Mouse (Mus musculus): ENCODE measurements around the gene Taar7b.
A peak's percentile ranks its signal among the peaks of the same experiment; 100 is the strongest.

The Taar7b gene

DNA sequence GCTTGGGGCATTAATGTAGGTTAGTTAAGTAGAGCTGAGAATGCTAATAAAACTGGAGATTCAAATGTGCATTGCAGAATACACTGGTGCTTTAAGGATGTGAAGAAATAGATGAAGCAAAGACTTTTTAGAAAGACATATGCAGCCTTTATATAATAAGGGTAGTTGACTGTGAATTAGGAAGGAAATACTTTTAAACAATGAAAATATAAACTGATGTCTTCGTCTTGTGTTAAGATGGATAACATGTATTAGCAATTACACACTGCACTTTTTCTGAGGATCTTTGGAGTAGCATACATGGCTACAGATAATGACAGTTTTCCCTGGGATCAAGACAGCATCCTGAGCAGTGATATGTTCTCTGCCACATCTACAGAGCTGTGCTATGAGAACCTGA is at the start of gene Taar7b:
Gene Taar7b, plus strand, starts transcription at position 301 of the 400 bp plus-strand sequence.
- DNase-seq (ENCODE audit: low read depth, low spot score): no peak

DNA sequence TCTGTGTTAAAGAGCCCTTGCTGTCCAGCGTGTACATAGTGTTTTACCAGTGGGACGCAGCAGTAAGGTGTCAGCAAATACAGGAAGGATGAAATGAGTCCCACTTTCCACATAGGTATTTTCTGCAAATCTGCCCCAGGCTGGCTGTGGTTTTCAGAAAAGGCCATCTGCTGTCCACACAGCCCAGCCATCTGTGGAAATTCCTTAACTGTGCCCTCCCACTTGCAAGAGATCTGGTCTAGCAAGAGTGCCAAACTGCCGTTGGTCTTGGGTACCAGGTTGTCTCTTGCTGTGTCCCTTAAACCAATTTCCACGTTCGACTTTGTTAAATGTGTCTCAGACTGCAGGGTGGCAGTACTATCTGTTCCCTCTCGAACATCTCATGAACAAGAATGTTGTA is 48.0 kb upstream of the Taar7b start:
- DNase-seq (ENCODE audit: low read depth, low spot score): no peak

DNA sequence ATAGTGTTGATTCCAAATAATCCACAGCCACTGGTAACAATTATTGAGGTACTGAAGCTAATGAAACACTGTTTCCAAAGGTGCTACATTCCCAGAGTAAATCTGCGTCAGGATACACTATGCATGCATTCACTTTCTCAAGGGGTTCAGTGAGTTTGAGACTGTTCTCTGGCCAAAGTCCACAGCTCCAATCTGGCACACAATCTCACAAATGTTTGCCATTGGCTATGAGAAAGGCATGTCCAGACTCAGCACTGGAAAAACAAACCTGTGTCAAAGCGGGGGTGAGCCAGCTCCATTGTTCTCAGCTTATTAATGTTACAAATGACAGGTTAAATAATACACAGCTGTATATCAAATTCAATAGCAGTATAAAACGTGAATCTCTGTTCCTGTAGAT is 40.7 kb upstream of the Taar7b start:
- DNase-seq (ENCODE audit: low read depth, low spot score): no peak

DNA sequence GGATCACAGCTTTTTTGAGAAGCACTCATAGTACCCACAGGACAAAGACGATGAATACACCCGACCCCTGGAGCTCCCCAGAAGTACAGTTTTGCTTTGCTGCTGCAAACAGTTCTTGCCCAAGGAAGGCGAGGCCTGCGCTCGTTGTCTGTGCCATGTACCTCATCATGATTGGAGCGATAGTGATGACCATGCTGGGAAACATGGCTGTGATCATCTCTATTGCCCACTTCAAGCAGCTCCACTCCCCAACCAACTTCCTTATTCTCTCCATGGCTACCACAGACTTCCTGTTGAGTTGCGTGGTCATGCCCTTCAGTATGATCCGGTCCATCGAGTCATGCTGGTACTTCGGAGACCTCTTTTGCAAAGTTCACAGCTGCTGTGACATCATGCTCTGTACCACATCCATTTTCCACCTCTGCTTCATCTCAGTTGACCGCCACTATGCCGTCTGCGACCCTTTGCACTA is 39.3 kb upstream of the Taar7b start, which contains the start of gene Taar4:
Gene Taar4, plus strand, starts transcription at position 51 of the 472 bp plus-strand sequence.
- no peak for DNase-seq (ENCODE audit: low read depth, low spot score)

DNA sequence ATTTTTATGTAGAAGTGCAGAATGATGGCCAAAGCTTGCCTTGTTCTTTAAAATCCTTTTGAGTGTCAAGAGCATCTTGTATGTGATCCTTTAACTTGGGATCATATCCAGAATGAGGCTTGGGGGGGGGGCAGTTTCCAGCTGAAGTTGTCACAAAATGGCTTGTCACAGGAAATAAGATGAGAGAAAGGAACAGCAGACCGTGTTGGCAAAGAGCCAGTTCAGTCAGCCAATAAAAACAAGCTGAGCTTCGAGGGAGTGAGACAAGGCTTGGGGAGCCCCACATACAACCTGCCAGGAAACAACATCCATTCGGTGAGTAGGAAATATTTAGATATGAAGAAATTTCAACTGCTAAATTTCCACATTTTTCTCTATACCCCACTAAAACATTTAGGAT is 36.3 kb upstream of the Taar7b start:
- no peak for DNase-seq (ENCODE audit: low read depth, low spot score)

DNA sequence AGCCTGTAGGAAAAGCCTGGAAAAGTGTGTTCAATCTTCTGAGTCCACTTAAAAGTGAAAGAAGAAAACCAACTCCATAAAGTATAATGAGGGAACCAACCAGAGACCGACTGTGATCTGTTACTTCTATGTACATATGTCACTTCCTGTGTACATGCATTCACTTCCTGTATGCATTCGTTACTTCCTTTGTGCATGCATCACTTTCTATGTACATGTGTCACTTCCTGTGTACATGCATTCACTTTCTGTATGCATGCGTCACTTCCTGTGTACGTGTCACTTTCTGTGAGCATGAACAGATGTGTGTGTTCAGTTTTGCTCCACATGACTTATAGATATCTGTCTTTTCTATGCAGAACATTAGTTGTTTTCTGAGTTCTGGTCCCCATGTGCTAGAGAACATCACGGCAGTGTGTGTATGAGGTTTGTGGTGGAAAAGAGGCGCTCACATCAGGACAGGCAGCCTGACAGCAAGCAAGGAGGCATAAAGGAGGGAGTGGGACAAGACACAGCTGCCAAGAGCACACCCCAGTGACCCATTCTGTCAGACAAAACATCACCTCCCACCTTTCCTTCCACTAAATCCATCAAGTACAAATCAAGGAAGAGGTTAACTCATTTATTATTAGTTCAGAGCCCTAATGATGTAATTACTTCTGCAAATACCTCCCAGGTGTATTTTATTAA is 34.7 kb upstream of the Taar7b start:
- DNase-seq (ENCODE audit: low read depth, low spot score): no peak

DNA sequence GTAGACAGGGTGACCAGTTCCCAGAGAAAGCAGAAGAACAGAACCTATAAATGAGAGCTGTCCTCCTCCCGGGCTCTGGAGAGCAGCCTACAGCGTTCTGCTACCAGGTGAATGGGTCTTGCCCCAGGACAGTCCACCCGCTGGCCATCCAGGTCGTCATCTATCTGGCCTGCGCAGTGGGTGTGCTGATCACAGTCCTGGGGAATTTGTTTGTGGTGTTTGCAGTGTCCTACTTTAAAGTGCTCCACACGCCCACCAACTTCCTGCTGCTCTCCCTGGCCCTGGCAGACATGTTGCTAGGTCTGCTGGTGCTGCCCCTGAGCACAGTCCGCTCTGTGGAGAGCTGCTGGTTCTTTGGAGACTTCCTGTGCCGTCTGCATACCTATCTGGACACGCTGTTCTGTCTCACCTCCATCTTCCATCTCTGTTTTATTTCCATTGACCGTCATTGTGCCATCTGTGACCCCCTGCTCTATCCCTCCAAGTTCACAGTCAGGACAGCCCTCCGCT is 29.0 kb upstream of the Taar7b start, which contains the start of gene Taar5:
Gene Taar5, plus strand, starts transcription at position 51 of the 510 bp plus-strand sequence.
- DNase-seq (ENCODE audit: low read depth, low spot score): no peak

DNA sequence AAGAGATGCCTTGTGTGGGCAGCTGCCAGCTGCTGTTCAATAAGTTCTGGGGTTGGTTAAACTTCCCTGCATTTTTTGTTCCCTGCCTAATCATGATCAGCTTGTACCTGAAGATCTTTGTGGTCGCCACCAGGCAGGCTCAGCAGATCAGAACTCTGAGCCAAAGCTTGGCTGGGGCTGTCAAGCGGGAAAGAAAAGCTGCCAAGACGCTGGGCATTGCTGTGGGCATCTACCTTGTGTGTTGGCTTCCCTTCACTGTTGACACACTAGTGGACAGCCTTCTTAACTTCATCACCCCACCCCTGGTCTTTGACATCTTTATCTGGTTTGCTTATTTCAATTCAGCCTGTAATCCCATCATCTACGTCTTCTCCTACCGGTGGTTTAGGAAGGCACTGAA is 28.5 kb upstream of the Taar7b start:
- no peak for DNase-seq (ENCODE audit: low read depth, low spot score)

DNA sequence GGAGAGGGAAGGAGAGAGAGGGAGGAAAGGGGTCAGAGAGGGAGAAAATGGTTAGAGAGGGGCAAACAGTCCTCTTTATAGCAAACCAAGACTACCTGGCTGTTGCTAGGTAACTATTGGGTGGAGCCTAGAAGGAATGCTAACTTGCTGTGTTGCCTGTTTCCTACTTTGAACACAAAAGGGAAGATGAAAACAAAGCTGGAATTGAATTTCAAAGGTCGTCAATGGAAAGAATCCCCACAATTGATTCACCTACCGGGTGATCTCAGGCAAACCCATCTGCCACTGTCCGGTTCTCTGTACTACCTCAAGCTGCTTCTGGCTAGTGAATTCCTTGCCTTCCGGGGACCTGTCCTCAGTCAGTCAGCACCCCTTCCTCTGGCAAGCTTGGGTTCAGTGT is 21.8 kb upstream of the Taar7b start:
- DNase-seq (ENCODE audit: low read depth, low spot score): peak; percentile 92

DNA sequence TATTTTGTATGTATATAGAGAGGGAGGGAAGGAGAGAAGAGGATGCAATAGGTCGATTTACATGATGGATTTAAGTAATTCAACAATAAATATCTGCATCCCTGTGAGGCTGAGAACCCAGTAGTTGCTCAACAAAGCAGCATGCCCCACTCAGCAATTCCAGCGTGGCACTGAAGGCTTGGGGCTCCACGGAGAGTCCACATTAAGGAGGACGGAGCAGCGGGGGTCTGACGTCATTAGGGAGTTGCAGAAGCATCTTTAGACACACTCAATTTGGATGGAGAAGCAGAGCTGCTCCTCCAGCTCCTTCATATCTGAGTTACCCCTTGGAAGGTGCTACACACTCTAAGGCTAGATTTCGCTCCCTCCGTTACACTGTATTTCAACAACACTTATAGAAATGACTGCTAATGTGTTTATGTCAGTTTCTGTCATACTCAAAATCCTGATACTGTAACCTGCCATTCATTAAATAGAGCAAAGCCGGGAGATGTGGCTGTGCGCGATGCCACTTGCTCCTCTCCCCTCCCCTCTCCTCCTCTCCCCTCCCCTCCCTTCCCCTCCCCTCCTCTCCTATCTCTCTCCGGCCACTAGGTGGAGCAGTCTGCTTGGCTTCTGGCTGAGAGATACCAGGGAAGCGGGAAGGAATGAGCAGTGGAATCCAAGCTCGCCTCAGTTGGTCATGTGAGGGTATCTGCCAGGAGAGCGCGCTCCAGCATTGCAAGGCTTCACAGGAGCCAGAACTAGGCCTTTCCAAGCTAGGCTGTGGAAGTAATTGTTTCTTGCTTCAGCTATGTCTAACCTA is 20.6 kb upstream of the Taar7b start:
- peak; percentile 92 for DNase-seq (ENCODE audit: low read depth, low spot score)

DNA sequence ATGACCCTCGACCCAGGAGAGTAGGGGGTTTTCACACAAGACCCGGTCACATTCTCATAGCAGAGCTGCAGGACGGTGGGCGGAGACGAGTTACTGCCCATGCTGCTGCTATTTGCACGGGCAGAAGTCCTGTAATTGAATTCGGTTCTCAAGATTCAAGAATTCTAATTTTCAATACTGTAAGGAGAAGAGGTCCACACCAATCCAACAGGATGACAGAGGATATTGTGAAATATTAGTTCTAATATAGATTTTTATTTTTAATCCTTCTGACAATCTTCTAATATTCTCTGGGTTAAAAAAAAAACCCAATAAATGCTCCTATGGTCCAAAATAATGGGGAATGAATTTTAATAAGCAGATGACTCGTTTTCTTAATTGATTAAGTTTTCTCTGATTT is 14.2 kb upstream of the Taar7b start, which contains the start of gene Taar6:
Gene Taar6, minus strand, starts transcription at position 101 of the 400 bp plus-strand sequence.
- DNase-seq (ENCODE audit: low read depth, low spot score): no peak

DNA sequence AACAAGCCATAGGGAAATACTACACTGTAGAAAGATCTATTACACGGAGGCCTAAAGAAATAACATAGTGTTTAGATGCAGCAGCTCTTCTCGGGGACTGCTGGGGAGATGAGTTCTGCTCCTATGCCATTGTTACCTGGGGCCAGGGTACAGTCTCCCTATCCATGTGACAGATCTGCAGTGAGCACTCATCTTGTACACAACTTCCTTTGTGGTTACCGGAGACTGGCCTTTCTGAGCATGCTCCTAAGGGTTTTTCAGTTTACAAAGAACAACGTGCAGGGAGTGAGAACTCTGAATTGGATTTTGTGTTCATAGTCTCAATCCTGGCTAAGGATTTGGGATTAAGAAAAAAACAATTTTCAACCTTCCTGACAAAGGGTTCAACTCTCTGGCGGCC is 13.3 kb upstream of the Taar7b start:
- no peak for DNase-seq (ENCODE audit: low read depth, low spot score)

DNA sequence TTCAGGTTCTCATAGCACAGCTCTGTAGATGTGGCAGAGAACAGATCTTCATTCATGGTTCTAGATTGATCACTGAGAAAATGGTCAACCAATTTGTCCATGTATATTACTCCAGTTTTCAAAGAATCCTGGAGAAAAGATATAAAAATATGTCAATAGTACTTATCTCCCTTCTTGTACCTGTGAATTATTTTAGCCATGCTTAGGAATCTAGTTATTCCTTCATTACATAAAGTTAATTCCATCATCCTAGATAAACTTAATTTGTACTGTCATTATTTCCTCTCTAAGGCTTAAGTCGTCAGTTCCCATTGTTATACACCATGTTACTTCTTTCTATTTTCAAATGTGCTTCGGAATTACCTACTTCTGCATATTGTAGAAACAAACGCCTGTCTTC is 6.4 kb upstream of the Taar7b start, which contains the start of gene Taar7a:
Gene Taar7a, minus strand, starts transcription at position 101 of the 400 bp plus-strand sequence.
- DNase-seq (ENCODE audit: low read depth, low spot score): no peak

DNA sequence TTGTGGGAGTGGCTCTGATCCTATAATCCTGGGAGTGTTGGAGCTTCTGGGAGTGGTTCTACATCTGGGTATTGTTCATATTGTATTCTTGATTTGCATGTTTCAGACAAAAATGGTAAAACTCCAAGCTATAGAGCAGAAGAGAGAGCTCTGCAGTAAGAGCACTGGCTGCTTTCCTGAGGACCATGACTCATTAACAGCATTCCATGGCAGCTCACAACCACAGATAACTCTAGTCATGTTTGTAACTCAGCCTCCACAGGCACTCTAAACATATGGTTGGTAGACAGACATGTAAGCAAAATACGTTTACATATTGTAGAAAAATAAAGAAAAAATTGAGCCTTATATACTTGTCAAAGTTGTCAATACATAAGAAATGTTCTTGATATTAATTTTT is 6.7 kb downstream of the Taar7b start:
- no peak for DNase-seq (ENCODE audit: low read depth, low spot score)

DNA sequence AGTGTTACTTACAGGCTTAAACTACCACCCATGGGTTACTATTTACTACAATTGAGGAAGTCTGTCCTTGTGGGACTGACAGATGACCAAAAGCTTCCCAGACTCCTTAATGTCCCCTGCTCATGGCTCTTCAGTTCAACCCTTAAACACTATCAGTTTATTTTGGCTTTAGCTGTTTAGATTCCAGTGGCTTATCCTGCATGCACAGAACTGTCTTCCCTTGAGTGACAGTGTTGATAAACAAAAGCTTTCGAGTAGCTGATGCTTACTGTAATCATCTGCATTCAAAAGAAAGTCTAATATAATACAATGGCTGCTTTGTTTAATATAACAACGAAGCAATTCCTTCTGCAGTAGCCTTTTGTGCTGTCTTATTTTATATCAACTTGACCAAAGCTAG is 7.3 kb downstream of the Taar7b start:
- DNase-seq (ENCODE audit: low read depth, low spot score): no peak

DNA sequence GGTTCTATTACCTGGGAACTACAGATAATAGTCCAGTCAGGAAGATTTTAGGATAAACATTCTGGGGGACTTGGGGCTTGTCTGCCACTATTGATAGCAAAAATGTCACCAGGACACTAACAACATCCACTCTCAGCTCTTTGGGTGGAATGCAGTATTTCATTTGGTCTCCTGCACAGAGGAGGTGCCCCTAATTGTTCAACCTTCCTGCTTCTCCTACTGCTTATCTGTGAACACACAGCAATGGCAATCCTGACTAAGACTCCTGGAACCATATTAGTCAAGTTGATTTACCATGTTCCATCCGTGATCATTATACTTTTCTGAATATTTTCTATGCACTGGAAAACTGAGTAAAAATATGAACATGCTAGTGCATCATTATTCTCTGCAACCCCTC is 8.4 kb downstream of the Taar7b start:
- no peak for DNase-seq (ENCODE audit: low read depth, low spot score)

DNA sequence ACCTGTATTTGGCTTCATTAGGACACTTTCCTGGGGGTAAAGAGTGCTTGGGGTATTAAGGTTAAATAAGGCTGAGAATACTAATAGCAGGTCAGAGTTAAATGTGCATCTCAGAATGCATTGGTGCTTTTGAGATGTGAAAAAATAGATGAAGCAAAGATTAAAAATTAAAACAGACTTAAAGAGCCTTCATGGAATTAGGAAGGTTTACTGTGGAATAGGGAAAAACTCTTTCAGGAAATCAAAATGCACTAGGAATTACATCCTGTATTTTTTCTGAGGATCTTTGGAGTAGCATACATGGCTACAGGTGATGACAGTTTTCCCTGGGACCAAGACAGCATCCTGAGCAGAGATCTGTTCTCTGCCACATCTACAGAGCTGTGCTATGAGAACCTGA is 27.2 kb downstream of the Taar7b start, which contains the start of gene Taar7d:
Gene Taar7d, plus strand, starts transcription at position 301 of the 400 bp plus-strand sequence.
- DNase-seq (ENCODE audit: low read depth, low spot score): no peak

DNA sequence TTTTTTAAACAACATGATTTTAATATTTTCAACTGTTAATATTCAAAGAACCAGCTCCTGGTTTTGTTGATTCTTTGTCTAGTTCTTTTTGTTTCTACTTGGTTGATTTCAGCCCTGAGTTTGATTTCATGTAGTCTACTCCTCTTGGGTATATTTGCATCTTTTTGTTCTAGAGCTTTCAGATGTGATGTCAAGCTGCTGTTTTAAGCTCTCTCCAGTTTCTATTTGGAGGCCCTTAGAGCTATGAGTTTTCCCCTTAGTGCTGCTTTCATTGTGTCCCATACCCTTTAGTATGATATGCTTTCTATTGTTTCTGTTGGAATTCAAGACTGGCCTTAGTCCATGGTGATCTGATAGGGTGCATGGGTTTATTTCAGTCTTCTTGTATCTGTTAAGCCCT is 31.6 kb downstream of the Taar7b start:
- DNase-seq (ENCODE audit: low read depth, low spot score): no peak

DNA sequence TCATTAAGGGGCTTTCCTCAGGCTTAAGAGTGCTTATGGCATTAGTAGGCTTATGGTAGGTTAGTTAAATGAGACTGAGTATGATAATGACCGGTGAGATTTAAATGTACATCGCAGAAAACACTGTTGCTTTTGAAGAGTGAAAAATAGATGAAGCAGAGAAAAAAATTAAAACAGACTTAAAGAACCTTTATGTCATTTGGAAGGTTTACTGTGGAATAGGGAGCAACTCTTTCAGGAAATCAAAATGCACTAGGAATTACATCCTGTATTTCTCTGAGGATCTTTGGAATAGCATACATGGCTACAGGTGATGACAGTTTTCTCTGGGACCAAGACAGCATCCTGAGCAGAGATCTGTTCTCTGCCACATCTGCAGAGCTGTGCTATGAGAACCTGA is 37.6 kb downstream of the Taar7b start, which contains the start of gene Taar7e:
Gene Taar7e, plus strand, starts transcription at position 301 of the 400 bp plus-strand sequence.
- DNase-seq (ENCODE audit: low read depth, low spot score): no peak

DNA sequence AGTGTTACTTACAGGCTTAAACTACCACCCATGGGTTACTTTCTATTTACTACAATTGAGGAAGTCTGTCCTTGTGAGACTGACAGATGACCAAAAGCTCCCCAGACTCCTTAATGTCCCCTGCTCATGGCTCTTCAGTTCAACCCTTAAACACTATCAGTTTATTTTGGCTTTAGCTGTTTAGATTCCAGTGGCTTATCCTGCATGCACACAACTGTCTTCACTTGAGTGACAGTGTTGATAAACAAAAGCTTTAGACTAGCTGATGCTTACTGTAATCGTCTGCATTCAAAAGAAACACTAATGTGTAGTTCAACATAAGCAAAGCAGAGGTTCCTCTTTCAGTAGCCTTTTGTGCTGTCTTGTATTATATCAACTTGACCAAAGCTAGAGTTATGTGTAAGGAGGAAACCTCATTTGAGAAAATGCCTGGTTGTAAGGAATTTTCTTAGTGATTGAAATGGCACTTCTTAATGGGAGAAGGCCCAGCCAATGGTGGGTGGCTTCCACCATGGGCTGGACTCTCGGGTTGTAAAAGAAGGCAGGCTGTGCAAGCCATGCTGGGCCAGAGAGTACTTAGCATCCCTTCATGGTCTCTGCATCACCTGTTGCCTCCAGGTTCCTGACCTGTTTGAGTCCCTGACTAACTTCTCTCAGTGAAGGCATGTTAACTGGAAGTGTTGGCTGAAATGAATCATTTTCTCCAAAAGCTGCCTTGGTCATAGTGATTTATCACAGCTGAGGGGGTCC is 40.6 kb downstream of the Taar7b start:
- no peak for DNase-seq (ENCODE audit: low read depth, low spot score)

DNA sequence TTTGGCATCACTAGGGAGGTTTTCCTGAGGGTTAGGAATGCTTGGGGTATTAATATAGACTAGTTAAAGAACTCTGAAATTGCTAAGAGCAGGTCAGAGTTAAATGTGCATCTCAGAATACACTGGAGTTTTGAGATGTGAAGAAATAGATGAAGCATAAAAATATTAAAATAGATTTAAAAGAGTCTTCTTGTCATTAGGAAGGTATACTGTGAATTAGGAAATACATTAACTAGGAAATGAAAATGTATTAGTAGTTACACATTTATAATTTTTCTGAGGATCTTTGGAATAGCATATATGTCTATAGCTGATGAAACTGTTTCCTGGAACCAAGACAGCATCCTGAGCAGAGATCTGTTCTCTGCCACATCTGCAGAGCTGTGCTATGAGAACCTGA is 49.5 kb downstream of the Taar7b start, which contains the start of gene Taar7f:
Gene Taar7f, plus strand, starts transcription at position 301 of the 400 bp plus-strand sequence.
- no peak for DNase-seq (ENCODE audit: low read depth, low spot score)

Data from R1 (cell line).